Mouse (Mus musculus) neural tube, embryonic 11.5 days (tissue): ENCODE data around the gene Hc. TPM values are rescaled to one million over a fixed set of nuclear protein-coding genes. Genes with fewer than 3 reads are reported as not detected.

ENCODE experiments used
- ATAC-seq: fragments of 200-750 bp; cut with Nextera tagmentation; 2 replicates; pipeline ENCODE4 v1.8.0; 2017; ENCODE audit warnings: moderate number of reproducible peaks, mild to moderate bottlenecking, moderate TSS enrichment, moderate library complexity; ENCODE audit not compliant: insufficient read depth, low FRiP score, low TSS enrichment
- DNase-seq: peaks from one replicate; pipeline ENCODE4 v3.0.0-alpha.2; 2015; ENCODE audit warnings: low spot score
- H3K27ac ChIP-seq: fragments of 300-500 bp; sonication (generic); 2 replicates; pipeline ENCODE4 v1.5.1; 2014; ENCODE audit warnings: low read depth, mild to moderate bottlenecking, low read length
- H3K27me3 ChIP-seq: fragments of 300-500 bp; sonication (generic); 2 replicates; pipeline ENCODE4 v1.6.1; 2014; ENCODE audit warnings: mild to moderate bottlenecking, low read length, mixed read lengths; ENCODE audit not compliant: control insufficient read depth, insufficient read depth
- H3K36me3 ChIP-seq: fragments of 300-500 bp; sonication (generic); 2 replicates; pipeline ENCODE4 v1.6.1; 2014; ENCODE audit warnings: mild to moderate bottlenecking, low read length, moderate library complexity, mixed read lengths; ENCODE audit not compliant: control insufficient read depth, insufficient read depth
- H3K4me1 ChIP-seq: fragments of 300-500 bp; sonication (generic); 2 replicates; pipeline ENCODE4 v1.6.1; 2014; ENCODE audit warnings: low read length, mixed read lengths; ENCODE audit not compliant: control insufficient read depth, insufficient read depth
- H3K4me2 ChIP-seq: fragments of 300-500 bp; sonication (generic); 2 replicates; pipeline ENCODE4 v1.6.1; 2014; ENCODE audit warnings: low read depth, mild to moderate bottlenecking, moderate library complexity
- H3K4me3 ChIP-seq: fragments of 300-500 bp; sonication (generic); 2 replicates; pipeline ENCODE4 v1.5.1; 2014; ENCODE audit warnings: low read depth, low read length
- H3K9ac ChIP-seq: fragments of 300-500 bp; sonication (generic); 2 replicates; pipeline ENCODE4 v1.6.1; 2014; ENCODE audit warnings: mild to moderate bottlenecking, low read length
- H3K9me3 ChIP-seq: fragments of 300-500 bp; sonication (generic); 2 replicates; pipeline ENCODE4 v1.6.1; 2016; ENCODE audit warnings: low read length; ENCODE audit not compliant: control insufficient read depth
- WGBS: fragments of 180-500 bp; shearing (Covaris S2); extraction: QIAGEN DNeasy Blood & Tissue Kit; methylation state at CpG from one replicate; pipeline ENCODE4 v1.1.7; 2014; 5-methylcytosine and 5-hydroxymethylcytosine counted together
- polyA plus RNA-seq: library from polyadenylated mRNA; unstranded; fragments of >200 nt; fragmentation: Nextera tagmentation; extraction: Ambion mirVana; gene quantifications from 2 replicates; pipeline ENCODE4 v1.2.1, GENCODE M21; 2014

The Hc gene
- polyA plus RNA-seq, 1 experiment from 2014 or later: not detected

DNA sequence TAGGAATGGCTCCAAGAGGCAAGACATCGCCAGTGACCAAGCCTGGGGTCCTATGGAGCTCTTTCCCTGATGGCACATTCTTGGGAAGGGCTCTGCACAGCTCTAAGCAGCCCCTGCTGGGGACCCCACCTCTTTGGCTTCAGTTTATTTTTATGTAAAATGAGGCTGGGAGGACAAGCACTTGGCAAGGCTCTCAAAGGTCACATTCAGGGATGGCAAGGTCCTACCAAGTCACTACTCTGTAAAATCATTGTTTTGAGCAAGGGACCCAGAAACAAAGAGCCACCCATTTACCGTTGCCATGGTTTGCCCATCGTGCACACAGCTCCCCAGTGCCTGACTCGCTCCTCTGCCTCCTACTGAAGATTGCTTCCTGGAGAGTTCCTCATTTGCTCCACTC, 115.2 kb downstream of the Hc start:
- Histone ChIP-seq H3K9ac (no peak overlapping the region), H3K4me1 (no peaks in the 10 kb centered on the region), H3K4me2 (no peak overlapping the region), H3K27me3 (no peaks in the 10 kb centered on the region), H3K4me3 (no peak overlapping the region), H3K27ac (no peak overlapping the region), H3K9me3 (no peaks in the 10 kb centered on the region), H3K36me3 (no peaks in the 10 kb centered on the region)
- ATAC-seq: no peak
- WGBS: 49% methylated on average over 4 of the region's 4 CpGs
- no peak for DNase-seq

DNA sequence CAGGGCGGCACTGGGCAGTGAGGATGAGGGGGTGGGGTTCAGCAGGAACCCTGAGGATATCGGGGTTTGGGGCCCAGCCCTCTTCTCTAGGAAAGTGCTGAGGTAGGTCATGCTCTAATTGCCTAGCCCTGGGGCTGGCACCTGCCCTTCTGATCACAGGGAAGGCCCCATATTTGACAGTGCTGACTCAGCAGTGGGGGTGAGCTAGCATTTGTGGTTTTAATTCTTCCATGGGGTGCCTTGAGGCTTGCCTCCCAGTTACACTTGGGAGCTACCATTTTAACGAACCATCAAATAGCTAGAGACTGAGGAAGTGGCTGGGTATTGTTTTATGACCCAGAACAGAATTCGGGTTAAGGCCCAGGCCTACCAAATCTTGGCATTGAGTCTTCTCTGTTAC, 115.7 kb downstream of the Hc start:
- DNase-seq (no peak), ATAC-seq (no peak)
- H3K9ac ChIP-seq: no peak overlapping the region
- H3K4me3 ChIP-seq: no peak overlapping the region
- H3K27me3 ChIP-seq: no peaks in the 10 kb centered on the region
- H3K9me3 ChIP-seq: no peaks in the 10 kb centered on the region
- H3K4me2 ChIP-seq: no peak overlapping the region
- no peaks in the 10 kb centered on the region for H3K4me1 ChIP-seq
- WGBS: 74% methylated on average over 4 of the region's 4 CpGs
- no peaks in the 10 kb centered on the region for H3K36me3 ChIP-seq
- H3K27ac ChIP-seq: no peak overlapping the region

DNA sequence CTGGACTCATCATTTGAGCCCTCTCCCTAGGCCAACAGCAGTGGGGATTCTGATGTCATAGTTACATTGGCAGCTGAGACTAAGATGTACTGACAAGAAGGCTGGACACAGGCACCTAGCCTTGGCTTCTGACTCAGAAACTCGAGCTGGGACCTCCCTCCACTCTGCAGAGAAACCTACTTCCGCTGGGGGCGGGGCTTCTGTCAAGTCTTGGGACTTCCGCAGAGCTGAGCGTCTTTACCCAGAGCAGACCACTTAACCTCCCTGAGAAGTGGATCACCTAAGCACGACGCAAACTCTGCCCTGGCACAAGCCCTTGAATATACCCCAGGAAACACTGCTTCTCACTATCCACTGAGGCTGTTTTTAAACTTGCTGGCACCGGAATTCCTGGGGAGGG, 116.5 kb downstream of the Hc start:
- Histone ChIP-seq H3K9me3 (no peaks in the 10 kb centered on the region), H3K4me3 (no peak overlapping the region), H3K4me2 (no peak overlapping the region), H3K27me3 (no peaks in the 10 kb centered on the region), H3K36me3 (no peaks in the 10 kb centered on the region), H3K9ac (no peak overlapping the region), H3K27ac (no peak overlapping the region), H3K4me1 (no peaks in the 10 kb centered on the region)
- 34% methylated on average over 8 of the region's 8 CpGs for WGBS
- no peak for DNase-seq
- ATAC-seq: no peak

DNA sequence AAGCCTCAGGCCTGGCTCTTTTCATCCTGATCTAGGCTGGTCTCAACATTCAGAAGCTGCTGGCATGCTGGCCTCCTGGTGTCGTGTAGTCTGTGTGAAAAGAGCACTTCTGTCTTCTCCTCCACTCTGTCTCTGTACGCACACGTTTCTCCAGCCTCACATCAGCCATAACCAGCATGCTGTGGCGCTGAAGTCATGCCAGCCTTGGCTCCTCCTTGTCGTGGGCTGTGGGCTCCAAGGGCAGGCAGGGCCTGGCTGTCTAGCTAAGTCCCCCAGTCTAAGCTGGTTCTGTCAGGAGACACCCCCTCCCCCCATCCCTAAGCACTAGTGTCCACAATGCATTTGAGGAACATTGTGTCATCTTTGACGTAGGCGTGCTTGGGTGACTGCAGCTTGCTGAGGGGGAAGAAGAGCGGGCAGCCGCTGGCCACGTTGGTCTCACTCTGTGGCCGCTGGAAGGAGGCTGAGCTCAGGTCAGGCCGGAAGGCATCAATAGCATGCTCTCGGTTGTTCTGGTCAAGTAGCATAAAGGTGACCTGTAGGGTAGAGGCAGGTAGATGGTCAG, 117.6 kb downstream of the Hc start:
- no peaks in the 10 kb centered on the region for H3K4me1 ChIP-seq
- no peak overlapping the region for H3K9ac ChIP-seq
- no peak overlapping the region for H3K4me2 ChIP-seq
- DNase-seq: no peak
- WGBS: 86% methylated on average over 13 of the region's 13 CpGs
- H3K4me3 ChIP-seq: no peak overlapping the region
- H3K36me3 ChIP-seq: no peaks in the 10 kb centered on the region
- H3K27me3 ChIP-seq: no peaks in the 10 kb centered on the region
- no peak for ATAC-seq
- no peaks in the 10 kb centered on the region for H3K9me3 ChIP-seq
- no peak overlapping the region for H3K27ac ChIP-seq

DNA sequence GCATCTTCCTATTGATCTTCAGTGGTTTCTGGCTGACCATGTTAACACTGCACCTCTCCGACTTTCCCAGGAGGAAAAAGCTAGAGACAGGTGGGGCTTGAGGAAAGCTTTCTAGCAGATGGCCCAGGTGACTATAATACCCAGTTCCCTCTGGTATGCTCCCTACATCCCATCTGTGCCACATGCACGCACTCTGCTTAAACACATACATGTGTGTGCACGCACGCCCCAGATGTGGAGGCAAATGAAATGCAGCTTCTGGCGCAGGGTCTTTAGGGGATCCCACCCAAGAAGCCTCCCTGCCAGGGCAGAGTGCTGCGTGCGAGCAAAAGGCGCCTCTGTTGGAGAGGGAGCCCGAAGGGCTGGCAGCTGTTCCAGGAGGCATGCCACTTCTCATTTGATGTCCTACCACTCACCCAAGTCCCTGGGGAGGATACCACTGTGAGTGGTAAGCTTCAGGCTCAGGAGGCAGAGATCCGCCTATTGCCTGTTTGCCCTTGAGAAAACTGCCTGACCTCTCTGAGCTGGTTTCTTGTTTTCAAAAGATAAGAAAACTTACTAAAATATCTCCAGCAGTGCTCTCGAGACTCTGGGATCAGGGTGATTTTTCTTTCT, 120.1 kb downstream of the Hc start:
- Histone ChIP-seq H3K4me1 (no peaks in the 10 kb centered on the region), H3K27ac (no peak overlapping the region), H3K9me3 (no peaks in the 10 kb centered on the region), H3K27me3 (no peaks in the 10 kb centered on the region), H3K36me3 (no peaks in the 10 kb centered on the region), H3K9ac (no peak overlapping the region), H3K4me2 (no peak overlapping the region), H3K4me3 (no peak overlapping the region)
- ATAC-seq (no peak), DNase-seq (no peak)
- 78% methylated on average over 11 of the region's 11 CpGs for WGBS

DNA sequence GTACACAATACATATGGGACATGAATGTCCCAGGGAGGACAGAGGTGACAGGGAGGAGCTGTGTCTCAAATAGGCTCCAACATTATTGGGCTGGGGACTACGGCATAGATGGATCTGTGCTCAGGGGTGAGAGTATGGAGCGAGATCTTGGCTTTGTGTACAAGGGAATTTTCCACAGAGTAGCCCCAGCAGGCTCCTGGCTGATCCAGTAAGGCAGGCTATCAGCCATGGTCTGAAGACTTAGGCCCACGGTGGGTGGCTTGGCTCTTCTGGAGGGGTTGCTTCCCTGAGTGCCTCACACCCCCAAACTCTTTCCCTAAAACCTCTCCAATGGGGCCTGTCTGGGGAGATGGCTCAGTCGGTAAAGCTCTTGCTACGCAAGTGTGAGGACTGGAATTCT, 121.0 kb downstream of the Hc start:
- Histone ChIP-seq H3K27me3 (no peaks in the 10 kb centered on the region), H3K27ac (no peak overlapping the region), H3K4me1 (no peaks in the 10 kb centered on the region), H3K9me3 (no peaks in the 10 kb centered on the region), H3K4me3 (no peak overlapping the region), H3K36me3 (no peaks in the 10 kb centered on the region), H3K4me2 (no peak overlapping the region), H3K9ac (no peak overlapping the region)
- DNase-seq (no peak), ATAC-seq (no peak)
- 75% methylated on average over 5 of the region's 5 CpGs for WGBS

DNA sequence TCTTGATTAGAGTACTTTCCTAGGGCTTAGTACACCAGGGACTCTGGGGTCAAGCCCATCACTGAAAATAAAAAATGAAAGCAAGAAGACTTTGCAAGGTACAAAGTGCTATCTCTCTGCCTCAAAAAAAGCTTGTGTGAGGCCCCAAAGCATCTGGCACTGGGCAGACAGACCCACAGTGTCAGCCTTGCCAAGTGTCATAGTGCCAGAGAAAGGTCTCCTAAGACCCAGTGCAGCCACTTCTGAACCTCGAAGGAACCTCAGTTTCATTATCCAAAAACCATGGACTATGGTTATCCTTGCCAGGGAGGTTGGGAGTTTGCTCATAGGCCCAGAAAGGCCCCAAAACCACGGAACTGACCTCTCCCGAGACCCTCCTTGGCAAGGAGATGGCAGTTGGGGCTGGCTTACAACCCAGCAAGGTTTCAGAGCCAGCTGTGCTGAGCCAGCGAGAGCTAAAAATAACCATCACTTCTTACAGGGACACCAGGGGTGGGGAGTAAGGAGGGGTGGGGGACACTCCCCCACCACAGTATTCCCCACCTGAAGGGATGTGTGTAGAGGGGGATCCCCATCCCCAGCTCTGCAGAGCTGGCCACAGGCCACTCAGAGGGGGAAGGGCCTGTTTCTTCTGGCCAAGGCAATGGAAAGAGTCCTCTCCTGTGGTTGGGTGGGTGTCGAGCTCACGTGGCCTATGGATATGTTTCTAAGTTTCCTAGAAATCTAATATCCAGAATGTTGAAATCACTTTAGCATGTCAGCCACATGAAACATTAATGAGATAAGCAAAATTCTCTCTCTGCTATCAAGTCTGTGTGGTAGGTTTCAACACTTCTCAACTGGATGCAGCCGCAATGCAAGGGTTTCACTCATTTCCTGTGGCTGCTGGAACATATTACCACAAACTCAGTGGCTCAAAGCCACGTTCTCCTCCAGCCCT, 122.7 kb downstream of the Hc start:
- Histone ChIP-seq H3K36me3 (no peaks in the 10 kb centered on the region), H3K27ac (no peak overlapping the region), H3K4me1 (no peaks in the 10 kb centered on the region), H3K27me3 (no peaks in the 10 kb centered on the region), H3K4me3 (no peak overlapping the region), H3K4me2 (no peak overlapping the region), H3K9me3 (no peaks in the 10 kb centered on the region), H3K9ac (no peak overlapping the region)
- ATAC-seq (no peak), DNase-seq (no peak)
- 83% methylated on average over 8 of the region's 8 CpGs for WGBS

DNA sequence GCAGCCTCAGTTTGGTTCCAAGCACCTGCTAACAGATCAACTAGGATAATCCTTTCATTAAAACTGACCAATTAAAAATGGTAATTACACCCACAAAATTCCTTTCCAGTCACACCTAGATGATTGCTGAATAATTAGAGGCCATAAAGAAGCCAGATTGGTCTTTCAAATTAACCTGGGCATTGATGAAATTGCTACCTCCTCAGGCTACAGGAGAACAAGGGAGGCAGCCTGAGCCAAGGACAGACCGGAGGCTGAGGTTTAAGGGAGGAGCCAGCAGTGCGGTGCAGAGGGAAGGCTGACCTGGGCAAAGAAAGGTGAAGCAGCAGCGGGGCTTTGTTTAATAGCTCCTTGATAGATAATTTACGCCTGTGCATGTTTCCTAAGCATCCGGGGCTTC, 123.8 kb downstream of the Hc start:
- no peak overlapping the region for H3K4me3 ChIP-seq
- 29% methylated on average over 5 of the region's 5 CpGs for WGBS
- ATAC-seq: no peak
- H3K4me2 ChIP-seq: no peak overlapping the region
- H3K27ac ChIP-seq: no peak overlapping the region
- H3K9ac ChIP-seq: no peak overlapping the region
- no peaks in the 10 kb centered on the region for H3K27me3 ChIP-seq
- no peak for DNase-seq
- no peaks in the 10 kb centered on the region for H3K36me3 ChIP-seq
- no peaks in the 10 kb centered on the region for H3K4me1 ChIP-seq
- H3K9me3 ChIP-seq: no peaks in the 10 kb centered on the region
